Mouse (Mus musculus) heart, embryonic 15.5 days (tissue): ENCODE data around the gene Snrpd2. TPM values are rescaled to one million over a fixed set of nuclear protein-coding genes. Genes with fewer than 3 reads are reported as not detected.

ENCODE experiments used
- microRNA counts: library from miRNA; unstranded; fragments of <30 nt; microRNA quantifications from one replicate; lab custom pipeline; 2016
- microRNA-seq: library from miRNA; unstranded; fragments of <30 nt; microRNA quantifications from one replicate; pipeline ENCODE4, GENCODE M21; 2016
- polyA plus RNA-seq: library from polyadenylated mRNA; unstranded; fragments of >200 nt; fragmentation: Nextera tagmentation; extraction: Ambion mirVana; gene quantifications from 2 replicates; pipeline ENCODE4 v1.2.1, GENCODE M21; 2015

Gene Snrpd2
- polyA plus RNA-seq, 1 experiment from 2014 or later: 96.6 TPM

MicroRNAs encoded within 50 kb of the gene (microRNA counts, 519-probe panel; counts per million panel counts)
- 1,645 counts per million, percentile 10 among the panel's probes with 10 or more counts for microRNA mmu-miR-330 (lab: Ali Mortazavi, UCI)

Small RNAs within 50 kb of the gene (microRNA-seq; reads per million reads assigned to microRNA genes)
- 342 reads per million, percentile 68 among the genes with 10 or more reads in this experiment for gene Mir330

Other genes with a start within 250 kb of the Snrpd2 start
- gene Ccdc61, start 239.3 kb upstream of the Snrpd2 start, polyA plus RNA-seq: 20.6 and 26.8 TPM in 2 replicates
- gene Nova2, start 223.8 kb upstream of the Snrpd2 start, polyA plus RNA-seq: 0.53 and 0.79 TPM in 2 replicates
- not detected in 2 replicates for gene Nanos2, start 162.3 kb upstream of the Snrpd2 start, polyA plus RNA-seq
- gene Mypop, start 158.5 kb upstream of the Snrpd2 start, polyA plus RNA-seq: 2.2 and 2.3 TPM in 2 replicates
- gene Irf2bp1, start 145.7 kb upstream of the Snrpd2 start, polyA plus RNA-seq: 11.5 and 17.6 TPM in 2 replicates
- gene Foxa3, start 126.2 kb upstream of the Snrpd2 start, polyA plus RNA-seq: 0.14 and 0.61 TPM in 2 replicates
- gene Sympk, start 125.3 kb upstream of the Snrpd2 start, polyA plus RNA-seq: 19.6 and 27.3 TPM in 2 replicates
- not detected in 2 replicates for gene Rsph6a, start 95.0 kb upstream of the Snrpd2 start, polyA plus RNA-seq
- 14.2 and 20.0 TPM in 2 replicates for gene Dmwd, start 73.5 kb upstream of the Snrpd2 start, polyA plus RNA-seq
- gene Dmpk, start 65.9 kb upstream of the Snrpd2 start, polyA plus RNA-seq: 51.9 and 57.3 TPM in 2 replicates
- gene Six5, start 55.1 kb upstream of the Snrpd2 start, polyA plus RNA-seq: 4.9 and 6.7 TPM in 2 replicates
- 0.73 and 1.0 TPM in 2 replicates for gene Gm4969, start 31.4 kb upstream of the Snrpd2 start, polyA plus RNA-seq
- gene Fbxo46, start 29.9 kb upstream of the Snrpd2 start, polyA plus RNA-seq: 7.3 and 9.6 TPM in 2 replicates
- 8.8 and 10.0 TPM in 2 replicates for gene Qpctl, start 431 bp upstream of the Snrpd2 start, polyA plus RNA-seq
- gene Gipr, start 16.4 kb downstream of the Snrpd2 start, polyA plus RNA-seq: 73.8 and 73.9 TPM in 2 replicates
- gene Eml2, start 26.7 kb downstream of the Snrpd2 start, polyA plus RNA-seq: 18.9 and 21.0 TPM in 2 replicates
- 2.1 and 2.2 TPM in 2 replicates for gene Gpr4, start 62.8 kb downstream of the Snrpd2 start, polyA plus RNA-seq
- gene Opa3, start 78.6 kb downstream of the Snrpd2 start, polyA plus RNA-seq: 33.8 and 37.9 TPM in 2 replicates
- 81.2 and 81.6 TPM in 2 replicates for gene Vasp, start 122.1 kb downstream of the Snrpd2 start, polyA plus RNA-seq
- gene Ppm1n, start 130.3 kb downstream of the Snrpd2 start, polyA plus RNA-seq: 0.11 and 0.16 TPM in 2 replicates
- gene Rtn2, start 132.9 kb downstream of the Snrpd2 start, polyA plus RNA-seq: 27.2 TPM in 2 replicates
- gene Fosb, start 160.3 kb downstream of the Snrpd2 start, polyA plus RNA-seq: 0.20 and 0.47 TPM in 2 replicates
- gene Ercc1, start 195.1 kb downstream of the Snrpd2 start, polyA plus RNA-seq: 59.8 and 60.3 TPM in 2 replicates
- gene Cd3eap, start 209.8 kb downstream of the Snrpd2 start, polyA plus RNA-seq: 13.6 and 15.5 TPM in 2 replicates
- gene Ppp1r13l, start 210.0 kb downstream of the Snrpd2 start, polyA plus RNA-seq: 13.5 and 14.4 TPM in 2 replicates
- 8.9 and 11.3 TPM in 2 replicates for gene Ercc2, start 232.3 kb downstream of the Snrpd2 start, polyA plus RNA-seq